Mouse (Mus musculus): Measurements from ENCODE around the gene Eya3. TPM values are rescaled to one million over a fixed set of nuclear protein-coding genes. Genes with fewer than 3 reads are reported as not detected.

Gene Eya3
- polyA plus RNA-seq, 1 experiment from 2014 or later = 33.4 TPM

DNA sequence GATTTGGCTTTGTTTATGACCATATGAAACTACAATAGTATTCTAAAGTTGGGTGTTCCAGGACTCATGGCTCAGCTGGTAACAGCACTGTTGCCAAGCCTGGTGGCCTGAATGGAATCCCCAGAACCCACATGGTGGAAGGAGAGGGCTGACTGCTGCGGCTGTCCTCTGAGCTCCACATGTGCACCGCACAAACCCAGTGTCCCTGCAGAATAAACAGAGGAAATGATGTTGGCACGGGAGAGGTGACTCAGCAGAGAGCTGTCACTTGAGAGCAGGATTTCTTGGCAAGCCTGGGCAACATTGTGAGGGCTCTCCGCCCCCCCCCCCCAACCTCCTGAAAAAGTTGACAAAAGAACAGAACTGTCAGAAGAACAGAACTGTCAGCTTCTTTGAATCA lies 14.1 kb downstream of the Eya3 start:
- no peak overlapping the region for H3K27ac ChIP-seq
- 48% methylated on average over 4 of the region's 4 CpGs for WGBS
- no peak overlapping the region for H3K4me3 ChIP-seq (replicated peaks)
- peaks cover 3% of the 10 kb centered on the region; the same call in 1 of the 2 replicates for H3K4me1 ChIP-seq
- H3K9me3 ChIP-seq (replicated peaks) = no peaks in the 10 kb centered on the region
- no peaks in the 10 kb centered on the region for H3K27me3 ChIP-seq
- peaks cover 12% of the 10 kb centered on the region; the same call in 1 of the 2 replicates for H3K36me3 ChIP-seq
- ATAC-seq (replicated peaks; ENCODE audit: low FRiP score) = no peak
- H3K9ac ChIP-seq = no peak overlapping the region
- no peak overlapping the region for H3K4me2 ChIP-seq

- H3K9me3 ChIP-seq (replicated peaks) = no peaks in the 10 kb centered on the region
- 75% methylated on average over 3 of the region's 3 CpGs for WGBS
- no peaks in the 10 kb centered on the region for H3K27me3 ChIP-seq
- no peak for ATAC-seq (replicated peaks; ENCODE audit: low FRiP score)
- no peak overlapping the region for H3K9ac ChIP-seq
- peaks cover 20% of the 10 kb centered on the region for H3K36me3 ChIP-seq
- no peak overlapping the region for H3K4me3 ChIP-seq (replicated peaks)
- no peak overlapping the region for H3K27ac ChIP-seq
- H3K4me1 ChIP-seq = peaks cover 3% of the 10 kb centered on the region; the same call in 1 of the 2 replicates
- no peak overlapping the region for H3K4me2 ChIP-seq
Measured at GRCm38 (mm10) chr4:132653799-132654198, 15.0 kb downstream of the Eya3 start.

- Histone ChIP-seq H3K27me3 (no peaks in the 10 kb centered on the region), H3K36me3 (peaks cover 27% of the 10 kb centered on the region), H3K4me3 (replicated peaks) (no peak overlapping the region), H3K9ac (no peak overlapping the region), H3K4me2 (no peak overlapping the region), H3K27ac (no peak overlapping the region), H3K4me1 (peaks cover 3% of the 10 kb centered on the region; the same call in 1 of the 2 replicates), H3K9me3 (replicated peaks) (no peaks in the 10 kb centered on the region)
- no peak for ATAC-seq (replicated peaks; ENCODE audit: low FRiP score)
- 82% methylated on average over 5 of the region's 5 CpGs for WGBS
Measured at GRCm38 (mm10) chr4:132655290-132655689, 16.5 kb downstream of the Eya3 start.

GRCm38 (mm10) chr4:132659106-132659505 lies 20.3 kb downstream of the Eya3 start:
- no peak overlapping the region for H3K4me2 ChIP-seq
- ATAC-seq (replicated peaks; ENCODE audit: low FRiP score) = no peak
- no peak overlapping the region for H3K27ac ChIP-seq
- no peak overlapping the region for H3K4me3 ChIP-seq (replicated peaks)
- peaks cover 56% of the 10 kb centered on the region for H3K36me3 ChIP-seq
- H3K27me3 ChIP-seq = no peaks in the 10 kb centered on the region
- H3K9ac ChIP-seq = no peak overlapping the region
- 91% methylated on average over 7 of the region's 7 CpGs for WGBS
- no peaks in the 10 kb centered on the region for H3K9me3 ChIP-seq (replicated peaks)
- H3K4me1 ChIP-seq = no peaks in the 10 kb centered on the region

DNA sequence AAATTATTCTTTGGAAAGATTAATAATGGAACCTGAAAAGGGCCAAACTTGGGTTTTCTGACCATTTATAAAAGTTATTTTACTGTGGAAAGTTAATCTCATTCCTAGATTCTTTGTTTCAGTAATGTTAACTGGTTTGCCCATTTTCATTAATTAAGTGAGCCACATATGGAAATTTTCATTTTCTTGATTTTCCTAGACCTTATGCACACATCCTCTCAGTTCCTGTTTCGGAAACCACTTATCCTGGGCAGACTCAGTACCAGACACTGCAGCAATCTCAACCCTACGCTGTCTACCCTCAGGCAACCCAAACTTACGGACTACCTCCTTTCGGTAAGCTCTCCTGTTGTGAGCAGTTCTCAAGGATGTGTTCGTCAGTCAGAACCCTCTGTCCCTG lies 33.9 kb downstream of the Eya3 start:
- 95% methylated on average over 5 of the region's 5 CpGs for WGBS
- no peak overlapping the region for H3K4me3 ChIP-seq (replicated peaks)
- H3K36me3 ChIP-seq = peaks cover 67% of the 10 kb centered on the region
- H3K27me3 ChIP-seq = no peaks in the 10 kb centered on the region
- H3K4me1 ChIP-seq = no peaks in the 10 kb centered on the region
- no peaks in the 10 kb centered on the region for H3K9me3 ChIP-seq (replicated peaks)
- ATAC-seq (replicated peaks; ENCODE audit: low FRiP score) = no peak
- H3K27ac ChIP-seq = no peak overlapping the region
- no peak overlapping the region for H3K4me2 ChIP-seq
- H3K9ac ChIP-seq = no peak overlapping the region

- WGBS = 82% methylated on average over 7 of the region's 7 CpGs
- Histone ChIP-seq H3K27me3 (no peaks in the 10 kb centered on the region), H3K4me1 (no peaks in the 10 kb centered on the region), H3K36me3 (peaks cover 59% of the 10 kb centered on the region), H3K4me2 (no peak overlapping the region), H3K9me3 (replicated peaks) (no peaks in the 10 kb centered on the region), H3K27ac (no peak overlapping the region), H3K9ac (no peak overlapping the region), H3K4me3 (replicated peaks) (no peak overlapping the region)
- ATAC-seq (replicated peaks; ENCODE audit: low FRiP score) = no peak
Measured at GRCm38 (mm10) chr4:132676771-132677539, 38.2 kb downstream of the Eya3 start.

DNA sequence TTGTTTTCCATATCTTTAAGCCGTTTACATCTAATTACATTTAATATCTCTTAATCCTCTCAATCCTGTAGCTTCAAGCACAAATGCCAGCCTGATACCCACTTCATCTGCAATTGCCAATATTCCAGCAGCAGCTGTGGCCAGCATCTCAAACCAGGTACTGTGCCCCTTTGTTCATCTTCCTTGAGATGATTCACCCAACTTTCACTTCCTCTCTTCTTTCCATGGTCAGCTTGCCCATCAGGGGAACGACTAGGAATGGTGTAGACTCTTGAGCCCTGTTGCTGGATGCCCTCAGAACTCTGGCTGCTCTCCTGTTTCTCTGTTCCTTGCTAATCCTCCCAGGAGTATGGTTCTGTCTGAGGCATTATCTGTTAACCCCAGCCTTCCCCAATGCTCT lies 50.8 kb downstream of the Eya3 start:
- Histone ChIP-seq H3K27me3 (no peaks in the 10 kb centered on the region), H3K4me1 (no peaks in the 10 kb centered on the region), H3K9ac (no peak overlapping the region), H3K36me3 (peaks cover 59% of the 10 kb centered on the region), H3K4me2 (no peak overlapping the region), H3K9me3 (replicated peaks) (no peaks in the 10 kb centered on the region), H3K4me3 (replicated peaks) (no peak overlapping the region), H3K27ac (no peak overlapping the region)
- WGBS = 92% methylated on average over 2 of the region's 2 CpGs
- no peak for ATAC-seq (replicated peaks; ENCODE audit: low FRiP score)

GRCm38 (mm10) chr4:132693366-132693765 lies 54.6 kb downstream of the Eya3 start:
- Histone ChIP-seq H3K27ac (no peak overlapping the region), H3K4me1 (no peaks in the 10 kb centered on the region), H3K9me3 (replicated peaks) (no peaks in the 10 kb centered on the region), H3K4me2 (no peak overlapping the region), H3K4me3 (replicated peaks) (no peak overlapping the region), H3K27me3 (no peaks in the 10 kb centered on the region), H3K9ac (no peak overlapping the region), H3K36me3 (peaks cover 71% of the 10 kb centered on the region)
- WGBS = 92% methylated on average over 3 of the region's 3 CpGs
- ATAC-seq (replicated peaks; ENCODE audit: low FRiP score) = no peak

GRCm38 (mm10) chr4:132702076-132702475 lies 63.3 kb downstream of the Eya3 start:
- Histone ChIP-seq H3K4me3 (replicated peaks) (no peak overlapping the region), H3K9me3 (replicated peaks) (no peaks in the 10 kb centered on the region), H3K36me3 (peaks cover 90% of the 10 kb centered on the region), H3K4me2 (no peak overlapping the region), H3K9ac (no peak overlapping the region), H3K27ac (no peak overlapping the region), H3K27me3 (no peaks in the 10 kb centered on the region), H3K4me1 (no peaks in the 10 kb centered on the region)
- WGBS = 93% methylated on average over 5 of the region's 5 CpGs
- no peak for ATAC-seq (replicated peaks; ENCODE audit: low FRiP score)

DNA sequence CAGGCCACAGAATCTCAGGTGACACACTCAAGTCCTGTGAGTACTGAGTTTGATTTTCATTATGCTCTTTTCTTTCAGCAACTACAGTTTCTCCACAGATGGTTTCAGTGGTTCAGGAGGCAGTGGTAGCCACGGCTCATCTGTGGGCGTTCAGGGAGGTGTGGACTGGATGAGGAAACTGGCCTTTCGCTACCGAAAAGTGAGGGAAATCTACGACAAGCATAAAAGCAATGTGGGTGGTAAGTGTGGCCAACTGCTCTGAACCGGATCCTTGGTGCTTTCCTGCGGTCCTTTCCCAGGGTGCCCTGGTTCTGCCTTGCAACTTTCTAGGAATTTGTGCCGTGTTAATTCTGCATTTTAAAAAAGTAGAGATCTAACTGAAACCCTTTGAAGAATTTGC lies 68.1 kb downstream of the Eya3 start:
- Histone ChIP-seq H3K4me2 (no peak overlapping the region), H3K36me3 (peaks cover 92% of the 10 kb centered on the region), H3K4me3 (replicated peaks) (no peak overlapping the region), H3K9me3 (replicated peaks) (no peaks in the 10 kb centered on the region), H3K9ac (no peak overlapping the region), H3K4me1 (no peaks in the 10 kb centered on the region), H3K27ac (no peak overlapping the region), H3K27me3 (no peaks in the 10 kb centered on the region)
- 92% methylated on average over 8 of the region's 8 CpGs for WGBS
- ATAC-seq (replicated peaks; ENCODE audit: low FRiP score) = no peak

DNA sequence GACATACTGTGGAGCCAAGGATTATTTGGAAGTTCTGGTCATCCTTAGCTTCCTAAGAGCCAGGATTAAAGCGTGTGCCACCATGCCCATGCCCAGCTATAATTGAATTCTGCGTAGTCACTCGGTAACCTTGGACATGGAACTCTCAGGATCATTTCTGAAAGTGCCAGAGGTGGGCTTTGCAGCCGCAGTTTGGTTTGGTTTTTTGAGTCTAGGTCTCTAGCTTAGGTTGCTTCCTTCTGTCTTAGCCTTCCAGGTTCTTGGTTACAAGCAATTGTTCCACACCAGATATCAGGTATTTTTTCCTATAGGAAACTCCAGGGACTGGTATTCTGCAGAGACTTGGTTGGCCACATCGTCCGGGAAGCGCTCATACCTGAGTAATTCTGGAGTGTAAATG lies 74.4 kb downstream of the Eya3 start:
- Histone ChIP-seq H3K4me2 (no peak overlapping the region), H3K36me3 (peaks cover 78% of the 10 kb centered on the region)
- no peak for ATAC-seq (replicated peaks; ENCODE audit: low FRiP score)

DNA sequence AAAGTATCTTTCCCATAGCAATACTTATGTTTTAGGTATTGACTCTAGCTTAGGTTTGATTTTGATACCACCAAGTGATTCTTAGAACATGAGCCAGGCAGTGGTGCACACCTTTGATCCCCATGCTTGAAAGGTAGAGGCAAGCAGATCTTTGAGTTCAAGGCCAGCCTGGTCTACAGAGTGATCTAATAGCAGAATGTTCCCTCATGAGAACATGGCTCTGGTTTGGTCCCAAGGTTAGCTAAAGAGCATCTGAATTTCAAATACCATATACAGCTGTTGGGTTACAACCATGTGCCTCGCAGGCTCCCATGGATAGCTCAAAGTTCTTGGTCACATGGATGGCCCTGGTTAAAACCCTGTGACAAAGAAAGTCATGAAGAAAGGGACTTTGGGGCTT lies 79.5 kb downstream of the Eya3 start:
- Histone ChIP-seq H3K9me3 (replicated peaks) (no peaks in the 10 kb centered on the region), H3K27ac (no peak overlapping the region), H3K4me3 (replicated peaks) (no peak overlapping the region), H3K4me2 (no peak overlapping the region), H3K27me3 (no peaks in the 10 kb centered on the region), H3K9ac (no peak overlapping the region), H3K4me1 (no peaks in the 10 kb centered on the region), H3K36me3 (peaks cover 78% of the 10 kb centered on the region)
- ATAC-seq (replicated peaks; ENCODE audit: low FRiP score) = no peak
- 93% methylated on average over 1 of the region's 1 CpGs for WGBS

More for the DNA sequence above, 74.4 kb downstream of the Eya3 start:
- Histone ChIP-seq H3K4me3 (replicated peaks) (no peak overlapping the region), H3K9me3 (replicated peaks) (no peaks in the 10 kb centered on the region), H3K9ac (no peak overlapping the region), H3K27me3 (no peaks in the 10 kb centered on the region), H3K4me1 (no peaks in the 10 kb centered on the region), H3K27ac (no peak overlapping the region)
- 98% methylated on average over 7 of the region's 7 CpGs for WGBS

- no peak overlapping the region for H3K4me2 ChIP-seq
- H3K27ac ChIP-seq = no peak overlapping the region
- no peak overlapping the region for H3K9ac ChIP-seq
- WGBS = 90% methylated on average over 8 of the region's 8 CpGs
- no peak for ATAC-seq (replicated peaks; ENCODE audit: low FRiP score)
- peaks cover 33% of the 10 kb centered on the region for H3K36me3 ChIP-seq
- H3K4me3 ChIP-seq (replicated peaks) = no peak overlapping the region
- no peaks in the 10 kb centered on the region for H3K9me3 ChIP-seq (replicated peaks)
- H3K27me3 ChIP-seq = no peaks in the 10 kb centered on the region
- H3K4me1 ChIP-seq = peaks cover 10% of the 10 kb centered on the region
Measured at GRCm38 (mm10) chr4:132728233-132728632, 89.4 kb downstream of the Eya3 start.
